Mouse (Mus musculus) kidney, adult 2 months (tissue): Measurements from ENCODE around the gene Gata2.

Experiments used
- CTCF ChIP-seq: fragments of 200-500 bp; conservative IDR thresholded peaks from 2 replicates; pipeline ENCODE4 v1.5.1; 2011; ENCODE audit warnings: low read depth, mild to moderate bottlenecking, control low read depth, low read length, moderate library complexity, mixed read lengths; ENCODE audit not compliant: insufficient read depth, insufficient read length
- POLR2A ChIP-seq: fragments of 200-500 bp; IDR thresholded peaks from one replicate; pipeline ENCODE4 v1.6.1; 2011; ENCODE audit warnings: low read depth, low read length, control low read depth

GRCm38 (mm10) chr6:88235983-88236382 is 42.3 kb downstream of the Gata2 start:
- TF ChIP-seq POLR2A = no peak
- no peak for TF ChIP-seq CTCF
